Comparison of ENCODE assay signal across 21 mouse cellular contexts in the genomic region with DNA sequence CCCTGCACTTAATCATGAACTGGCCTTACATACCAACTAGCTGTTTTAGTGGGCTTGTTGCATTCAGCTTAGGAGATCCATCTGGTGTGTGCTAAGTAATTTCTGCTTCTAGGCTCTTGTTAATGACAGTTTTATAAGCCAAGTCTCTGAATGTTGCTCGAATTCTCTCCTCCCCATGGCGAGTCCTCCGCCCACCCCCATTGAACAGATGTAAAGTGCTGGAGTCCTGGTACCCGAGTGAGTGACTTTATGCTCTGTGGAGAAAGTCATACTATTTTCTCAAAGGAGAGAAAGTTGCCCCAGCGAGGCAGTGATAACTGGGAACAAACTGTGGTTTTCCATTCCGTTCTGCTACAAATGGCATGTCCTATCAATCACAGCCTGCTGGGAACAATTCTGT.
DNase-seq lines count a peak whose midpoint lies in the region; ATAC-seq and TF ChIP-seq lines count a peak whose summit lies in the region.
"Had no signal": no experiment of that assay in that cellular context is flagged by ENCODE, and none has a peak within 500 bp of the region (broad histone marks: within the 10 kb centered on the region; RNA-seq: fewer than 3 reads in every experiment).

No protein-coding gene starts in this region.

- no peak for ATAC-seq in hindbrain, embryonic 13.5 days (ENCODE audit: low FRiP score)
- ATAC-seq in hindbrain, postnatal 0 days, result no peak
- ATAC-seq: inflammation-experienced regulatory T-cells, adult 6 months; midbrain, embryonic 16.5 days had no signal

- no peak overlapping the region for H3K4me3 ChIP-seq in hindbrain, embryonic 13.5 days
- no peak overlapping the region for H3K4me3 ChIP-seq in hindbrain, postnatal 0 days (ENCODE audit: low read length)
- H3K4me3 ChIP-seq in layer of hippocampus, adult 2 months, result no peak overlapping the region
- H3K4me3 ChIP-seq: embryonic facial prominence, embryonic 15.5 days; midbrain, embryonic 10.5 days; myocyte had no signal

- H3K4me1 ChIP-seq in hindbrain, embryonic 13.5 days (replicated peaks), result peaks cover 34% of the 10 kb centered on the region
- no peaks in the 10 kb centered on the region; the same call in 1 of the 2 replicates for H3K4me1 ChIP-seq in hindbrain, postnatal 0 days (ENCODE audit: insufficient read depth, low read length)
- H3K4me1 ChIP-seq: embryonic facial prominence, embryonic 15.5 days had no signal

- no peak for TF ChIP-seq CTCF in hindbrain, postnatal 0 days (IDR thresholded peaks at IDR 0.05; ENCODE audit: low read depth)
- TF ChIP-seq CTCF in layer of hippocampus, adult 2 months (conservative IDR thresholded peaks at IDR 0.05), result no peak

- H3K36me3 ChIP-seq in hindbrain, embryonic 13.5 days, result no peaks in the 10 kb centered on the region
- H3K36me3 ChIP-seq in hindbrain, postnatal 0 days (ENCODE audit: insufficient read depth, low read length), result no peaks in the 10 kb centered on the region
- H3K36me3 ChIP-seq: embryonic facial prominence, embryonic 15.5 days; midbrain, embryonic 10.5 days had no signal

- H3K27me3 ChIP-seq in hindbrain, embryonic 13.5 days, result no peaks in the 10 kb centered on the region
- H3K27me3 ChIP-seq in hindbrain, postnatal 0 days (ENCODE audit: insufficient read depth, low read length), result no peaks in the 10 kb centered on the region
- H3K27me3 ChIP-seq: embryonic facial prominence, embryonic 15.5 days had no signal

- H3K27ac ChIP-seq in hindbrain, embryonic 13.5 days, result peak overlapping the region; percentile 56; the same call in 1 of the 2 replicates
- H3K27ac ChIP-seq in hindbrain, postnatal 0 days, result no peak overlapping the region
- peak overlapping the region; percentile 21; the same call in 1 of the 2 replicates for H3K27ac ChIP-seq in layer of hippocampus, adult 2 months
- H3K27ac ChIP-seq: embryonic facial prominence, embryonic 15.5 days; midbrain, embryonic 10.5 days; stomach, postnatal 0 days had no signal

- intact Hi-C loops in left cerebral cortex, postnatal 4 days (cut with DNase I), result no loop called here

- no peaks in the 10 kb centered on the region for H3K9me3 ChIP-seq in hindbrain, embryonic 13.5 days
- no peaks in the 10 kb centered on the region for H3K9me3 ChIP-seq in hindbrain, postnatal 0 days (ENCODE audit: low read length)
- H3K9me3 ChIP-seq: embryonic facial prominence, embryonic 15.5 days; midbrain, embryonic 10.5 days had no signal

- DNase-seq in hindbrain, postnatal 0 days (ENCODE audit: low spot score), result no peak
- DNase-seq in layer of hippocampus, adult 2 months (ENCODE audit: low spot score in 2 of 2), result peak; percentile 25 to 26
- DNase-seq in layer of hippocampus, adult 9-10 months (ENCODE audit: low spot score), result no peak
- peak; percentile 11 to 18 for DNase-seq in right cerebral cortex, postnatal 36 days (ENCODE audit: low spot score in 2 of 2)
- no peak for DNase-seq in right cerebral cortex, postnatal 4 days
- peak; percentile 38 for DNase-seq in telencephalon, adult 2 months (ENCODE audit: low read depth, low spot score)
- no peak for DNase-seq in left cerebral cortex, postnatal 4 days
- DNase-seq: adrenal gland, postnatal 36 days; cerebellum, adult 11 months; cerebellum, adult 9-11 months; gastrocnemius, postnatal 36 days; kidney, adult 2 months; kidney, postnatal 25 days; liver had no signal

- no peak overlapping the region for H3K4me2 ChIP-seq in hindbrain, embryonic 13.5 days
- H3K4me2 ChIP-seq in hindbrain, postnatal 0 days (ENCODE audit: low read depth, low read length), result no peak overlapping the region
- H3K4me2 ChIP-seq: embryonic facial prominence, embryonic 15.5 days had no signal

- no peak overlapping the region for H3K9ac ChIP-seq in hindbrain, embryonic 13.5 days
- H3K9ac ChIP-seq in hindbrain, postnatal 0 days (replicated peaks; ENCODE audit: low read length), result no peak overlapping the region
- H3K9ac ChIP-seq: embryonic facial prominence, embryonic 15.5 days had no signal

- 50% methylated on average over 6 of the region's 6 CpGs for WGBS in hindbrain, embryonic 13.5 days
- 48% methylated on average over 6 of the region's 6 CpGs for WGBS in hindbrain, postnatal 0 days

Comparison
In these comparisons a context has a peak if more than half of its experiments do, and no peak if none do; other contexts are left out.
1. DNase-seq: peak in layer of hippocampus, adult 2 months (2 of 2), right cerebral cortex, postnatal 36 days (2 of 2) and telencephalon, adult 2 months (single experiment); none in hindbrain, postnatal 0 days (single experiment), layer of hippocampus, adult 9-10 months (single experiment), right cerebral cortex, postnatal 4 days (single experiment) and left cerebral cortex, postnatal 4 days (single experiment).